Mouse (Mus musculus) spleen, postnatal 10 days (tissue): Measurements from ENCODE around the gene Ubap1l.
"Not testable (repeated sequence)": the region's sequence is repeated elsewhere in the genome, so short reads cannot be mapped to it uniquely, and the experiment has no call there.

Experiments
- DNase-seq, 2 experiments: peaks; one replicate each; pipeline ENCODE4 v3.0.0; 2021 to 2022; ENCODE audit warnings: low spot score in 2 of 2

Gene Ubap1l

DNA sequence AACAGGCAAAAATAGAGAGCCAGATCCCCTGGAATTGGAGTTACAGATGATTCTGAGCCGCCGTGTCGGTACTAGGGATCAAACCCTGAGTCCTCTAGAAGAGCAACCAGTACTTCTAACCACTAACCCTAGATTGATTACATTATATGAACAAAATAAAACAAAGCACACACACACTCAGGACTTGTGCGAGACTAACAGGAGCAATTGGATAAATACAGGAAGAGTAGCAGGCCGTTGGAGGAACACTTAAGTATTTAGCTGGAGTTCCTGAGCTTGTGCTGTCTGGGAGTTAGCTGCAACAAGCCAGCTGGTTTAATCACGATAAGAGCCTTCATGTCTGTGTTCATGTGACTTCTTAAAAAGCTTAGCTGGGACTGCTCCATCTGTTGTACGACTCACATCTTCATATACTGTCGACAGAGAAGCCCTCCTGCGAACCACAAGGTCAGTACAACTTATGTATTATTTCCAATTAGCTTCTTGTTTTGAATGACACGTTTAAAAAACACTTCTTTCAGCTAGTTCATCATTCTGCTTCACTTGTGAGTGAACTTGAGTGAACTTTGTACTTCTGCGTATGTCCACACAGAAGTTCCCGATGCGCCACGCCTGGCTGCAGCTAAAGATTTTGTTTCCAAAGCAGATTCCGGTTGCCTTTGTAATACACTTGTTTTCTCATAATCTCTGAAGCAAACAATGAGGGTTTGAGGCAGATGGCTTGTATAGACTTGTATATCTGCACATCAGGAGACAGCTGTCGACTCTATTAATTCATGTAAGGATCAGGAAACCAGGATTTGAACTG lies at the start of gene Ubap1l:
Gene Ubap1l, plus strand, starts transcription at position 401 of the 808 bp plus-strand sequence.
- DNase-seq: no peak

DNA sequence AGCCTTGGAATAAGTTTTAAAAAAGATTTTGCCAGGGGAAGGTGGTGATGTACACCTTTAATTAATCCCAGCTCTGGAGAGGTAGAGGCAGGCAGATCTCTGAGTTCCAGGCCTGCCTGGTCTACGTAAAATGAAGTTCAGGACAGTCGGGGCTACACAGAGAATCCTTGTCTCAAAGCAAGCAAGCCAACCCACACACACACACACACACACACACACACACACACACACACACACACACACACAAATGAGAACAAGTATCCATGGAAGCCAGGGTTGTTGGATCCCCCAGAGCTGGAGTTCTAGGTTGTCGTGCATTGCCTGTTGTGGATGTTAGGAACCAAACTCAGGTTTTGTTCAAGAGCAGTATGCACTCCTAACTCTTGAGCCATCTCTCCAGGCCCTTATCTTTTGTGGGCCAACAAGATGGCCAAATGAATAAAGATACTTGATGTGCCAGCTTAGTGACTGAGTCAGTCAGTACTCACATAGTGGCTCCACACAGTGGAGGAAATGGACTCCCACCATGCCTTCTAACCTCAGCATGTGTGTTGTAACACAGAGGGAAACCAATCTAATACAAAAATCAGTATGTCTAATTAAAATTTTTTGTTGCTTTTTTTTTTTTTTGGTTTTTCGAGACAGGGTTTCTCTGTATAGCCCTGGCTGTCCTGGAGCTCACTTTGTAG lies 48.0 kb upstream of the Ubap1l start:
- DNase-seq: no peak

DNA sequence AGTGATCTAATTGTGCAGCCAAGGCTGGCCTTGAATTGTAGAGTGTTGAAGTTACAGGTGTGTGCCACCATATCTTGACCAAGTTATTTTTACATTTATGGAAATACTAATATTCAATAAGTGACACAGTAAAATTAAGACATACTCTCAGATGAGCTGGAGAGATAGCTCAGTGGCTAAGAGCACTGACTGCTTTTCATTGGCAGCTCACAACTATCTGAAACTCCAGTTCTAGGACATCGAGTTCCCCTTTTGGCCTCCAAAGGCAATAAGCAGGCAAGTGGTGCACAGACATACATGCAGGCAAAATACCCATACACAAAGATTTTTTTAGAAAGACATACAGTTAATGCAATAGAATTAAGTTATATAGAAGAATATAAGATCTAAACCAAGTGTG lies 47.0 kb upstream of the Ubap1l start:
- no peak for DNase-seq

DNA sequence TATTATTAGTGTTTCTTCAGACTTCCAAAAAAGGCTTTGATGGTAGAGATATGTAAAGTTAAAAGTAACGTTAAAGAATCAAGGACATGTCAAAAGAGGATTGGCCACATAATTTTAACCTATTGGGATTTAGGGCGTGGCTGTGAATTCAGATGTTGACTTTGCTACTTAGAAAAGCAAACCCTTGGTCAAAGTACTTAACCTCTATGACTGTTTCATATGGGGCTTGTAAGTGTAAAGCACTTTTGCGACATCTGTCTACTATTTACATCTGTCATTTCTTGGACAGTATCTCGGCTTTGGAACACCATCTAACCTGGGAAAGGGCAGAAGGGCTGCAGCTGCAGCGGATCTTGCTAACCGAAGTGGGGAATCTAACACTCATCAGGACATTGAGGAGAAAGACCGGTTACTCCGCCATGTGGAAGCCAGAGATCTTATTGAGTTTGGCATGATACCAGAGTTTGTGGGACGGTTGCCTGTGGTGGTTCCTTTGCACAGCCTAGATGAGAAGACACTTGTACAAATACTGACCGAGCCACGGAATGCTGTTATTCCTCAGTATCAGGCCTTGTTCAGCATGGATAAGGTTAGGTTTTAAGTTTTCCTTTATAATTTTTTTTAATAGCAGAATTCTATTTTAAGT lies 38.5 kb upstream of the Ubap1l start:
- DNase-seq: no peak

DNA sequence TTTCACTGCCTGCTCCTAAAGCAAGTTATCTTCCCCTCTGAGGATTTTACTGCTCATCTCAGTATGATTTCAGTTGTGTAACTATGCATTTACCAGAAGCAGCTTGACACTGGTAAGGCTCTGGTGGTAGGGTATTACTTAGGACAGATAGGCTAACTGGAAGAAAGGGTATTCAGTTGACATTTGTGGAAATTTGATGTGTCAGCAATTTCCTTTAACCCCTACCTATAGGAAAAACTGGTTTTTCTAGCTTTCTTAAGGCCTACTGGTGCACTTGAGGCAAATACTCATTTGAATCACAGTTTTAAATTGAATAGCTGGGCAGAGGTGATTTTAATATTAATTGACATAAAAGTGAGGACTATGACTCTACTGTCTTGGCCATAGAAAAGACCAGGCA lies 34.9 kb upstream of the Ubap1l start:
- DNase-seq: no peak

DNA sequence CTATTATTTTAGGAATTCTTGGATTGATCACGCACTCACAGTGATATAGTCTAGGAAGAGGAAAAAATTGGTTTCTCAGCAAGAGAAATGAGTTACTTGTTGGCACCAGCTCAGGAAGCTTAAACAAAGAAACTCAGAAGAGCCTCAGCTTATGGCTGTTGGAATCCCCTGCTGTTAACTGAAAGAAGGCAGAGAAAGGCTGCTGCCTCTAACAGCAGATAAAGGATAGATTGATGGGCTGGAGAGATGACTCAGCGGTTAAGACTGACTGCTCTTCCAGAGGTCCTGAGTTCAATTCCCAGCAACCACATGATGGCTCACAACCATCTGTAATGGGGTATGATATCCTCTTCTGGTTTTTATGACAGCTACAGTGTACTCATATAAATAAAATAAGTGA lies 33.5 kb upstream of the Ubap1l start:
- DNase-seq: no peak

DNA sequence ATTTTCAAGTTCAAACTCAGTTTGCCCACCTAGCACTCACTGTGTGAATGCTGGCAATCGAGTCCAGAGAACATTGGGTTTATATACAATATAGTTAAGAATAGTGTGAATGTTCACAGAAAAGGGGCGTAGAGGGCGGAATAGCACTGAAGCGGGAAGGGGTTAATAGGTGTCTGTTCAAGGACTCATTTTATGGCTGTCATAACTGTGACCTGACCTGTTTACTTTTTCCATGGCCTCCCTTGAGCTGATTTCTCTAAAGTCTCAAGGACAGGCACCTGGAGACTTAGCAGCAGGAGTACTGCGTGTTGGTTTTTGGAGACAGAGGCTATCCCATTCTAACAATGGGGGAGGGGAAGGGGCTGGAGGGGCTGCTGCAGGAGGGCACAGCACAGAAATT lies 26.9 kb upstream of the Ubap1l start:
- DNase-seq: no peak

DNA sequence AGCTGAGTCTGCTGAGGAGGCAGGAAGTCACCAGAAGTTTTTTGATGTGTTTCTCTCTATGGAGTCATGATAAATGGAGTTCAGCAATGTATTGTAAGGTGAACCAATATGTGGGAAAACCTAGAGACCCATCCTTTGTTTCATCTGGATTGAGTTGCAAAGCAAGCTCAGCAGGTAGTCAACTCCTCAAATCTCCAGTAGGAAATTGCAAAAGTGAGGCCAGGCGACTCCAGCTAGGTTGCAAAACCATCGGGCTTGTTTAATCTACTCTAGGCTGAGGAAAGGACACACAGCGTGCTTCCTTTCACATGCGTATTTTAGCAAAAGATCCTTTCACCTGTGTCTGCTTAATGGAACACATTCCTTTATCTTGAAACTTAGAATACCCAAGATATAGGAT lies 21.7 kb upstream of the Ubap1l start:
- DNase-seq: no peak

DNA sequence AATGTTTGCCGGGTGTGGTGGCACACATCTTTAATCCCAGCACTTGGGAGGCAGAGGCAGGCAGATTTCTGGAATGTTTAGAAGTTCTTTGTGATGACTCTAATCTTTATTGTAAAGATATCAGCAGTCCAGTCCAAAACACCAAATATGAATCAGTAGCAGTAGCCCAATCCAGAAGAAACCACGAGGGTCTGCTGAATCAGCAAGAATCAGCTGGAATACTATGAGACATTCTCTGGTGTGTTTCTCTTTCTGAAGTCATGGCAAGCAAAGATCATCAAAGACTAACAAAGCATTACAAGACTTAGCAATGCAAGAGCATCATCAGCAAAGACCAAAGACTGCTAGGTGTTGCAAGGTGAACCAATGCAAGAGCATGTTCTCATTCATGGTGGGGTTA lies 20.4 kb upstream of the Ubap1l start:
- no peak for DNase-seq

DNA sequence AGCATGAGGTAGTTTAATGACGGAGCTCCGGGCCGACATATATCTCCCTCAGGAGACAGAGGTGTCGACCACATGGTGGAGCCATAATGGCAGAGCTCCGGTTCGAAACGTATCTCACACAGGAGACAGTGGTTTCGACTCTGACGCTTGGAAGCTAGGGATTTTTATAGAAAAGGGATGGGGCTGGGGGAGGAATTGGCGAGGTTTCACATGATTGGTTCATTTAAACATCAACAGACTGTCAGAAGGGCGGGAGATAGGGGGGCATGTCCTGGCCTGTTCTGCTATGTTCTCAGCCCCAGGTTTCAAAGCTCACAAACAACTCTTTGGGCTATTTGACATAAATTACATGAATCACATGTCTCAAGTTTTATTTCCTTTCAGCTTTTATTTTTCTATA lies 15.4 kb upstream of the Ubap1l start:
- DNase-seq: not testable (repeated sequence)

DNA sequence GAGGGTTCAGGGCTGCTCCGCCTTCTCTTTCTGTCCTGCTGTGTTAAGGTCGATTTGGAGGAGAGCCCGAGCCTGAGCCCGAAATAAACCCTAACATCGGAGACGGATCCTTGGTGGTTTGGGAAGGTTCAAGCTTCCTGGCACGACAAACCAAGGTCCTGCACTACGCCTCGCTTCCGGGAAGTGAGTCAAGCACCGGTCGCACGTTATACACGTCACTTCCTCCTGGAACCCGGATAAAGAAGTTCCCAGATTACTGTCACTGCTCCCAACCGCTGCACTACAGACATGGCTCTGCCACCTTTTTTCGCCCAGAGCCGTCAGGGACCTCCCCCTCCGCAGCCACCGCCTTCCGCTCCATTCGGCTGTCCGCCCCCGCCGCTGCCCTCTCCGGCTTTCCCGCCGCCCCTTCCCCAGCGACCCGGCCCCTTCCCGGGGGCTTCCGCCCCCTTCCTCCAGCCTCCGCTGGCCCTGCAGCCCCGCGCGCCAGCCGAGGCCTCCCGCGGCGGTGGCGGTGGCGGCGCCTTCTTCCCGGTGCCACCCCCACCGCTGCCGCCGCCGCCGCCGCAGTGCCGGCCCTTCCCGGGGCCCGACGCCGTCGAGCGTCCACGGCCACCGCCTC lies 14.9 kb upstream of the Ubap1l start, which contains the start of gene Pdcd7:
Gene Pdcd7, plus strand, starts transcription at position 251 of the 622 bp plus-strand sequence.
- peak; percentile 88 to 94 for DNase-seq

DNA sequence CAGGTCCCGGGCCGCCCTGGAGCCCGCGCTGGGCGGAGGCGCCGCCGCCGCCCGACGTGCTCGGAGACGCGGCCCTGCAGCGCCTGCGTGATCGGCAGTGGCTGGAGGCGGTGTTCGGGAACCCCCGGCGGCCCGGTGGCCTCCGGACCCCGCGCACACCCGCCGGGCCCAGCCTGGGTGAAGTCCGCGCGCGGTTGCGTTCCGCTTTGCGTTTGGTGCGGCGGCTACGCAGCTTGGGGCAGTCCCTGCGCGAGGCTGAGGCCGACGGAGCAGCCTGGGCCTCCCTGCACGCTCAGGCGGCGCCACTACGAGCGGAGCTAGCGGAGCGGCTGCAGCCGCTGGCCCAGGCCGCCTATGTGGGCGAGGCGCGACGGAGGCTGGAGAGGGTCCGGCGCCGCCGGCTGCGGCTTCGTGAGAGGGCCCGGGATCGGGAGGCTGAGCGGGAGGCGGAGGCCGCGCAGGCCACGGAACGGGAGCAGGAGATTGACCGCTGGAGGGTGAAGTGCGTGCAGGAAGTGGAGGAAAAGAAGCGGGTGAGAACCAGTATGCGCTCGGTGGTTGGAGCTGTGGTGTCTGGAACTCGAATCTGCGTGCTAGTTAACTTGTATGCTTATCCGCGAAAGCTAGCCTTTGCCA lies 14.2 kb upstream of the Ubap1l start:
- DNase-seq: peak; percentile 70 to 75

DNA sequence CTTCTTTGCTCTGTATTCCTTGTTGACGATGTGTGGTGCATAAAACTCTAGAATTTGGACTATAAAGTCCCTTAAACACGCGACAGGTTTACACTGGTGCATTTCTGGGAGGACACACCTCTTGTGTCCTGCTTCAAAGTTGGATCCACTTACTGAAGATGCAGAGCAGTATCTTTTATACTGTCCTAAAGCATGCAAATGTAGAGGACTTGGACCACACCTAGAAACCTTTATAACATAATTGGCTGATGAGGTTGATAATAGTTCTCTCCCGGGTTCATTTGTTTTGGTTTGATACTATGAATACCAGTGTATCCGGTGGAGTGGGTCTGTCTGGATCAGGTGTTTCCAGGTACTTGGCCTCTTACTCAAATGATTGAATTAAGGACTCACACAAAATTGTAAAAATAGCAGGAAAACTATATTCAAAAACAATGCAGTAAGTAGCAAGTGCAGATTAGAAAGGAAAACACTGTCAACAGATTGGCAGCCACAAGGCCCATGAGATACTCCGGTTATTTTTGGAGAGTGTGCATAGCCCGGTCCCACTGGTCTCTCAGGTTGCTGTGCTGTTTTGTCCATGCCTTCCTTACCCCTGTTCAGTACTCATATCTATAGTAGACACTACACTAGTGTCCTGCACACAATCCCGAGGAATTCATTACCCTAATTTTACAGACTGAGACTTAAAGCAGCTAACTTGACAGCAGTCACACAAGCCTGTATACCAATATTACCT lies 13.6 kb upstream of the Ubap1l start:
- no peak for DNase-seq

DNA sequence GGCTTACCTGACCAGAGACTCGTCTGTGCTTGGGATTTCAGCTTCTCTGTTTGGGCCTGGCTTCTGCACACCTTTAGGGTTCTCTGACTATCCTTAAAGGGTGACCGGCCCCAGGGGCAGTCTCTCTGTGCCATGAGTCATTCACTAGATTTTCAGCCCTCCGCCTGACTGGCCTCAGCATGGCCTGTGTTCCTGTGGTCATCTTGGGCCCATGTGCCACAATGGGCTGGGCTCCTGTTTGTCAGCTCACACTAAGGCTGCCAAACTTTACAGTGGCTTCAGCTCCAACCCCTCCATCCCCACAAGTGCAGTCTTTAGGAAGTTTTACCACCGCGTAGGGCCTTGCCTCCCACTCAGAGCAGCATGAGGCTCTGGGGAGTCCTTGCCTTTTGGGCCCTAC lies 7.6 kb upstream of the Ubap1l start:
- no peak for DNase-seq

DNA sequence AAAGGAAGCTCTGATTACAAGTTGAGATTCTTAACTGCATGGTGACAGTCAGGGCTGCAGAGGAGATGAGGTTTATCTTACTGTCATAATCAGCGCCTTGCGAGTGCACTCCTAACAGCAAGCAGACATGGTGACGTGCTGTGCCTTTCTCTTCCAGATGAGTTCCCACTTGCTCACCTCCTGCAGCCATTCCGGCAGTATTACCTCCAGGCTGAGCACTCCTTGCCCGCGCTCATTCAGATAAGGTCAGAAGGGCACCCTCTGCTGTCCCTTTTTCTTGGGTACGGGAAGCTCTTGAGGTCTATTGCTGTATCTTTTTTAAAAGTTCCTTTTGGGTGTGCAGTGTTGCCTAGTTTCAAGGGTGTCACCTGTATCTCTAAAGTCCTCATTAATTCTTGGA lies 4.3 kb upstream of the Ubap1l start:
- no peak for DNase-seq

DNA sequence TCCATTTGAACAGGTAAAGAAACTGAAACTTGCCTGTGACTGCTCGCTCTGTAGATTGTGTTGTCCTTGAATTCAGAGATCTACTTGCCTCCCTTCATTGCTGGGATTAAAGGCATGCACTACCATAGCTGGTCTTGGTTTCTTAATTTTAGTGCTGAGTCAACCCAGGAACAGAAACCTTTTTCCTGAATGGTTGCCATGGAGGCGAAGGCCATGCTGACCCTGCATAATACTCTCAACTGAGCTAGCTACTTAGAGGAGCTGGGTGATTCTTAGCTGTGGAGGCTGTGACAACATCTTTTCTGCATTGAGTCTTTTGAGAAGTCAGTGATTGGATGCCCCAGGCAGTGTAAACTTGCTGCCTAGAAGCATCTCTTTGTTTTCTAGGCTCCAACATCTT lies 3.9 kb upstream of the Ubap1l start:
- no peak for DNase-seq

DNA sequence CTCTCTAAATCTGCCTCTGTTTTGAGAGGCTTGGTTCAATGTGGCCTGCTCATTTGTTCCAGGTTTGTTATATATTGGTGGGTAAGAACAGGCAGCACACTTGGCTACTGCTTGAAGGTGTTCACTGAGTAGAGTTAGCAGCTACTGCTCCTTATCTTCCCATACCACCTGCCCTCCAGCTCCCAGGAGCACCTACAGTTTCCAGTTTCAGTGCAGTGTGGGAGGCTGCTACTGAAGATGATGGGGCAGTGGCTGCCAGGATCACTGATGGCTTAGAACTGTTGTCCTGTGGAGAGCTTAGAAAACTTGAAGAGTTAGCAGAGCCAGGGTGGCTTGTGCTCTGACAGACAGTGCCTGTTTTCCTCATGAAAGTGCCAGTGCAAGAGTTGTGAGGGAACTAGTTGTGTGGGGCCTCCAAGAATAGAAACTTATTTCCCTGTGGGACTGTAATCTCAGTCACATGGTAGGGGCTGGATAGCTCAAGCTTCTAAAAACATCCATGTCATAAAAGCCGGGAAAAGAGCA lies 1.8 kb upstream of the Ubap1l start:
- peak in 1 of 2 experiments; percentile 42 for DNase-seq

DNA sequence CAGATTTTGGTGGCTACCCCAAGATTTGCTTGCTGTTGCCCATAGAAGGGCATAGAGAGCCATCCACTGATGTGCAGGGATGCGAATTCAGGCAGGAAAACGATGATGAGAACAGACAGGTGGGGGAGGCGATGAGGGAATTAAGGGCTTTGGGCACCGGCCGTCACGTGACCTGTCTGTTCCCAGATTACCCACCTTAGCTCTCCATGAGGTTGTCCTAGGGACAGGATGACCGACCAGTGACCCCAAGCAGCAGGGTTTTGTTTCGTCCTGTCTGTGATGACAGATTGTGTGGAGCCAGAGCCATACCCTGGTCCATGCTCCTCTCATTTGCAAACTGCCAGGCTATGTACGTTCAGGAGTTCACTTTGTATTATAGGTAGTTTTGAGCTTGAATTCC lies 2.8 kb downstream of the Ubap1l start:
- no peak for DNase-seq

DNA sequence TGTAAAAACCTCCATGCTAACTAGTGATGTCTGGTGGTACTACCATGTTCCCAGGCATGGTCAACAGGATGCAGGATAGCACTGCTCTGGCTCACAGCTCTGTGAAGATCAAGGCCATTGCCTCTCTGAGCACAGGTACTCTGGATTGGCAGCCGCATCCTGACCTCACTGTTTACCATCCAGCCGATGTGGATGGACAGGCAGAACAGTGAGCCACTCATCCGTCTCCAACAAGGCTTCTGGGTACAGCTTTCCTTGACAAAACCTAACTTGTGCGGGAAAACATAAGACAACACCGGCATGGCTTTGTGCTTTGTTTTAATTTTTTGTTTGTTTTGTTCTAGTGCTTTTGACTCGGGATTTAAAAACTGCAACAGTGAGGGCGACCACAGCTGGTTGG lies 4.9 kb downstream of the Ubap1l start:
- DNase-seq: no peak

DNA sequence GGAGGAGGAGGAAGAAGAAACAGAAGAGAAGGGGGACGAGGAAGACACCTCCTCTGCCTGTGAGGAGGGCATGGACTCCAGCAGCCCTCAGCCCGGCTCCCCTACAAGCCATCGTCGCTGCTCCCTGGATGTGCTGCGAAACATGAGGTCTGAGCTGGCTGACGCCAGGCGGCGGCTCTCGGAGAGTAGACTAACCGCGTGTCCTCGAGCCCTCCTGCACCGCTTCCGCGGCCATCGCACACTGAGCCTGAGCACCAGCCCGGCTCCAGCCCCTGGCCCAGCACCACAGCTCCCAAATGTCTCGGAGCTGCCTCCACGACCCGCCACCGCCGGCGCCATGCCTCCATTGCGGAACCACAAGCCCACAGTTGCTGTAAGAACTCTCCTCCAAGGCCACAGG lies 10.9 kb downstream of the Ubap1l start:
- no peak for DNase-seq

DNA sequence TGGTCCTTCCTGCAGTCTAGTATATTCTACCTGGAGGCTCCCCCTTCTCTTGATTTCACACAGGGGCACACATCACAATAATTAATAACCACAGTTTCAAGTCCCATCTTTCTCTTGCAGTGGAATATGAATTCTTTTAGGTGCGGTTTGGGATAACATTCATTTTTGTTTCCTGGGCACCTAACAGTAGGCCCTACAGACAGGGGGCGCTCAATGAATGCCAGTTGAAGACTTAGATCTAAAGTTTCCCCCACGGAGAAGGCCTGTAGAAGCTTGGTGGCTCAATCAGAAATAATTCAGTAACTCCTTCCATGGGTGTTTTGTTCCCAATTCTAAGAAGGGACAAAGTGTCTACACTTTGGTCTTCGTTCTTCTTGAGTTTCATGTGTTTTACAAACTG lies 11.6 kb downstream of the Ubap1l start:
- peak in 1 of 2 experiments; percentile 52 for DNase-seq
